Mouse (Mus musculus): ENCODE results near the gene Josd1. TPM values are rescaled to one million over a fixed set of nuclear protein-coding genes. Genes with fewer than 3 reads are reported as not detected.

Josd1 gene
- polyA plus RNA-seq, 1 experiment from 2014 or later = 19.8 TPM

GRCm38 (mm10) chr15:79691023-79691508 lies 3.3 kb upstream of the Josd1 start:
- ATAC-seq (ENCODE audit: extremely low read depth, insufficient number of reproducible peaks, low FRiP score, low TSS enrichment) = 0 out of 2 replicates have a peak, but pooled peaks have one; percentile 1
- peak overlapping the region; percentile 96 for H3K9ac ChIP-seq
- no peaks in the 10 kb centered on the region for H3K9me3 ChIP-seq
- peak overlapping the region; percentile 93 for H3K4me3 ChIP-seq
- peak overlapping the region; percentile 85 for H3K4me2 ChIP-seq
- H3K36me3 ChIP-seq = peaks cover 16% of the 10 kb centered on the region
- H3K27ac ChIP-seq (replicated peaks) = peak overlapping the region; percentile 86
- no peaks in the 10 kb centered on the region for H3K27me3 ChIP-seq (replicated peaks)
- H3K4me1 ChIP-seq = peaks cover 65% of the 10 kb centered on the region
- WGBS = under 1% methylated on average over 50 of the region's 53 CpGs

DNA sequence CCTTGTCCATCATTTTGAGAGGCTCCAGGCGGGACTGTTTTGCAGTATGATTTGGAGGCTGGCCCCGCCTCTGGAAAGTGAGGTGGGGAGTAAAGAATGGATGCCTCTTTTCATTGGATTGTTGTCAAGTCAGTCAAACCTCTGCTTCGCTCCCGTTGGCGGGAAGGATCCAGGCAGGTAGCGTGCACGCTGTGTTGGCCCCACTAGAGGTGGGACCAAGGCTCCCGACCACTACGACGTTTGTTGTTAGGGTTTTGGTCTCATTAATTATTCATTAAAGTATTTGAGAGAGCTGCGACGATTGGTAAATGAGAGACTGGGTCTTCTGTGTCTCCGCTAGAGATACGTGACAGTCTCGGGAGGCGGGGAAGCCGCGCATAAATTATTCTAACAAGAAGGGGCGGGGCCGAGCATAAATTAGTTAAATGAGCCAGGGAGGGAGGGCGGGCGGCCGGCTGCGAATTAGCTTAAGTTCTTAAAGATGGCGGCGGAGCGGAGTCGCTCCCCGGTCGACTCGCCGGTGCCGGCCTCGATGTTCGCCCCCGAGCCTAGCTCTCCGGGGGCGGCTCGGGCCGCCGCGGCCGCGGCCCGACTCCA lies 2.8 kb upstream of the Josd1 start, which contains the start of gene Gtpbp1:
Gene Gtpbp1 (plus strand): TSS at position 420 of the 597 bp plus-strand sequence.
- ATAC-seq (ENCODE audit: extremely low read depth, insufficient number of reproducible peaks, low FRiP score, low TSS enrichment) = peak; percentile 87
- under 1% methylated on average over 45 of the region's 45 CpGs for WGBS
- Histone ChIP-seq H3K9me3 (no peaks in the 10 kb centered on the region), H3K4me2 (peak within 1 kb of the TSS; percentile 85), H3K27ac (replicated peaks) (peak within 1 kb of the TSS; percentile 86), H3K4me3 (peak within 1 kb of the TSS; percentile 93), H3K36me3 (peaks cover 13% of the 10 kb centered on the region), H3K9ac (peak within 1 kb of the TSS; percentile 96), H3K27me3 (replicated peaks) (no peaks in the 10 kb centered on the region), H3K4me1 (peaks cover 67% of the 10 kb centered on the region)

DNA sequence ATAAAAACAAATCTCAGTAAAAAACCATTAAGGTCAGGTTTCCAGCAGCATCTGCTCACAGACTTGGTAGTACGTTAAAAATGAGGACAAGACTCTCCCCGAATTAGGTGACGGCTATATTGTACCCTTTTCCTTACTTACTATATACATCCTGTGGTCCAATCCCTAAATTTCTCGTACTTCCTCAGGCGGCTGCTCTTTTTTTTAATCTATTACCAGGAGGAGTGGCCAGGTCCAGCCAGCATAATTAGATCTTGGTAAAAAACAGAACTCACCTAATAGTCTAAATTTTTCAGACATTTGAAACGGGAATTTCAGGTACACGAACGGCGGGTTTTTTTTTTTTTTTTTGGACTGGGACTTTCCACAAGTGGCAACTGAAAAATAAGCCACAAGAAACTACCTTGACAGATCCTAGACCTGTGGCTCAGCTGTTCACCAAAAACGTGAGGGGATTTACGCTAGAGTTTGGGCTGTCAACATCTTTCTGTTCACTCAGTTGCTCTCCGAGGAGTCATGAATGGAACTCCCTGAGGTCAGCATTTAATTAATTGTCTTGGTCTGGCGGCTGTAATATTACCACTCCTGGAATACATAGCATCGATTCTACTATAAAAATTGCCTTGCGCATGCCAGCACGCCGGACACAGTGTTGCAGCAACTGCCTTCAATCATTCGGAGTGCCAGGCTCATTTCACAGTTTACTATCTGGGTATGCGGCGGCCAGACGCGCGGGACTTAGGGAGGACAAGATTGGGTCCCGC lies 2.1 kb upstream of the Josd1 start:
- peaks cover 6% of the 10 kb centered on the region for H3K36me3 ChIP-seq
- H3K9ac ChIP-seq = peak overlapping the region; percentile 66
- WGBS = 15% methylated on average over 24 of the region's 24 CpGs
- peaks cover 67% of the 10 kb centered on the region for H3K4me1 ChIP-seq
- ATAC-seq (ENCODE audit: extremely low read depth, insufficient number of reproducible peaks, low FRiP score, low TSS enrichment) = no peak
- H3K27me3 ChIP-seq (replicated peaks) = no peaks in the 10 kb centered on the region
- peak overlapping the region; percentile 93 for H3K4me3 ChIP-seq
- H3K27ac ChIP-seq (replicated peaks) = peak overlapping the region; percentile 77
- H3K4me2 ChIP-seq = peak overlapping the region; percentile 85
- H3K9me3 ChIP-seq = no peaks in the 10 kb centered on the region

DNA sequence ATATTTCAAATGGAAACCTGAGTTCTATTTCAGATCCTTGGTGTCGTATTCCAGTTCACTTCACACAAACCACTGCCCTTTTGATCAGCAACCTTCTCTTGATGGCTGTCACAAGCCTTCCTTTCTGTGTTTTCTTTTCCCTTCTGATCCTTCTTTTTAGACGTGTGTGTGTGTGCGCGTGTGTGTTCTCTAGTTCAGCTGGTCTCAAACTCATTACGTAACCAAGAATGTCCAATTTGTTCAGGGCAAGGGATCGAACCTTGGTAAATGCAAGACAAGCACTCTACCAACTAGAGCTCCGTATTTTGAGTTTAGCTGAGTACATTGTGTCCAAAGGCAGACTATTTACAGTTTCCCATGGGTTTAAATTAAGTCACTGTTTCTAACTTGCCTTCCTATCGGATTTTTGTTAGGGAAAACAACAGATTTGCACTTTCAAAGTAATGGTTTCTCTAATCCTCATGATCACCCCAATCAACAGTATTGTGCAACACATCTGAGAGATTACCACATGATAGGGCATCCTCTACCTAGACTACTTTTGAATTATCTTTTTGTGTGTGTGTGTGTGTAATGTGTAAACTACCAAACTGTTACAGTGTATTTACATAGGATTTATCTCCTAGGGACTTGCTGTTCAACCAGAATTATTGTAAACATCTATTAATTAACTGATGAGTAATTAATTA lies 693 bp upstream of the Josd1 start:
- H3K4me2 ChIP-seq = peak overlapping the region; percentile 95
- peaks cover 67% of the 10 kb centered on the region for H3K4me1 ChIP-seq
- H3K4me3 ChIP-seq = peak overlapping the region; percentile 83
- 6% methylated on average over 8 of the region's 8 CpGs for WGBS
- H3K27ac ChIP-seq (replicated peaks) = peak overlapping the region; percentile 95
- H3K9me3 ChIP-seq = no peaks in the 10 kb centered on the region
- peak overlapping the region; percentile 98 for H3K9ac ChIP-seq
- no peaks in the 10 kb centered on the region for H3K36me3 ChIP-seq
- no peak for ATAC-seq (ENCODE audit: extremely low read depth, insufficient number of reproducible peaks, low FRiP score, low TSS enrichment)
- H3K27me3 ChIP-seq (replicated peaks) = no peaks in the 10 kb centered on the region

- Histone ChIP-seq H3K27me3 (replicated peaks) (no peaks in the 10 kb centered on the region), H3K4me2 (peak overlapping the region; percentile 95), H3K27ac (replicated peaks) (peak overlapping the region; percentile 95), H3K4me1 (peaks cover 67% of the 10 kb centered on the region), H3K9ac (peak overlapping the region; percentile 98), H3K9me3 (no peaks in the 10 kb centered on the region), H3K4me3 (peak overlapping the region; percentile 83), H3K36me3 (no peaks in the 10 kb centered on the region)
- ATAC-seq (ENCODE audit: extremely low read depth, insufficient number of reproducible peaks, low FRiP score, low TSS enrichment) = no peak
- under 1% methylated on average over 33 of the region's 33 CpGs for WGBS
Observed at GRCm38 (mm10) chr15:79687175-79687574, 544 bp downstream of the Josd1 start.

DNA sequence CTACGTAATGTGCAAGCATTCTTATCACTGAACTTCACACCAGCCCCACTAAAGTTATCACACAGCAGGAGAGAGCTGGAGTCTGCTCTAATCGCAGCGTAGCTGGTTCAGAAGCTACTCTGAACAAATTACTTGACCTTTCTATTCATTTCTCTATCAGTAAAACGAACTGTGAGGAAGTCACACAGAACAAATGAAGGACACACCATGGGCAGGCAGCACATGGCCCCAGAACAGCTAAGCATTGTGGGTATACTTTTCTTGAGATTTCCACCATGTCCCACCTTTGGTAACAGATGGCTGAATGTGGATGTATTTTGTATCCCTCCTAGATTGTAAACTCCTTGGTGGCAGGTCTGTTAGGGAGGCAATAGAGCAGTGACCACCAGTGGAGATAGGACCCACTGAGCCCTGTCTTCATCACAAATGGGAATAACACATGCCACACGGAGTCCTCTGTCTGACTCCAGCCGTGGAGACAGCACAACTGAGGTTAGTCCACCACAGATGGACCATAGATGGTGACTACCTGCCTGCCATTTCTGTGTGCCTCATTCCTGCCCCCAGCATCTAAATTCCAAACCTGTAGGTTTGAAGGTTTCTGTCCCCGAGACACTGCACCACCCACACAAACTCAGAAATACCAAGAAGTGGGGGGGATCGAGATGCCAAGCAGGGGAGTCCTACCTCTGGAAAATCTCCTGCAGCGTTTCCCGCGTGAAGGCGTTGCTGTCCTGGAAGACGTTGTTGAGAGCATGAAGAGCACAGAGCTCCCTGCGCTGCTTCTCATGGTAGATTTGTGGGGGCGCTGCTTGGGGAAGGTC lies 1.5 kb downstream of the Josd1 start:
- Histone ChIP-seq H3K27ac (replicated peaks) (peak overlapping the region; percentile 95), H3K36me3 (no peaks in the 10 kb centered on the region), H3K9ac (peak overlapping the region; percentile 98), H3K27me3 (replicated peaks) (no peaks in the 10 kb centered on the region), H3K4me3 (peak overlapping the region; percentile 83), H3K4me2 (peak overlapping the region; percentile 95), H3K9me3 (no peaks in the 10 kb centered on the region), H3K4me1 (peaks cover 68% of the 10 kb centered on the region)
- WGBS = 4% methylated on average over 15 of the region's 15 CpGs
- no peak for ATAC-seq (ENCODE audit: extremely low read depth, insufficient number of reproducible peaks, low FRiP score, low TSS enrichment)

GRCm38 (mm10) chr15:79685141-79685641 lies 2.5 kb downstream of the Josd1 start:
- WGBS = 30% methylated on average over 6 of the region's 6 CpGs
- ATAC-seq (ENCODE audit: extremely low read depth, insufficient number of reproducible peaks, low FRiP score, low TSS enrichment) = no peak
- Histone ChIP-seq H3K27me3 (replicated peaks) (no peaks in the 10 kb centered on the region), H3K9me3 (no peaks in the 10 kb centered on the region), H3K9ac (peak overlapping the region; percentile 98), H3K4me1 (peaks cover 77% of the 10 kb centered on the region), H3K27ac (replicated peaks) (peak overlapping the region; percentile 95), H3K36me3 (0 out of 2 replicates have a peak, but pooled peaks cover 2% of the 10 kb centered on the region), H3K4me2 (peak overlapping the region; percentile 95), H3K4me3 (peak overlapping the region; percentile 83)

DNA sequence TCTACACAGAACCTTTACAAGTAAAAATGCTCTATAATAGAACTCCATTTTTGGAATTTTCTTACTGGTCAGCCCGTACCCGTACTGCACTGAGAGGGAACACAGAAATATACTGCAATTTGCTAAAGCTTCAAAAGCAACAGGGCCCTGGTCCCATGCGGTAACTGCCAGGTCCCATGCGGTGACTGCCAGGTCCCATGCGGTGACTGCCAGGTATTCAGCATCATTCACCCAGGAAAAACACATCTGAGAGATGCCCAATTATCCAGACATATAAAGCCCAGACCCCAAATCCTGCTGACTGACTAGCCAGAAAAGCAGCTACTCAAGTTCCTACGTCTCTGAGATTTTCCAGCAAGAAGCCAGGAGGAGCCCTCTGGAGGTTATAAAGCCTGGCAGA lies 3.1 kb downstream of the Josd1 start:
- WGBS = 72% methylated on average over 6 of the region's 6 CpGs
- Histone ChIP-seq H3K27ac (replicated peaks) (peak overlapping the region; percentile 79), H3K36me3 (0 out of 2 replicates have a peak, but pooled peaks cover 4% of the 10 kb centered on the region), H3K4me1 (peaks cover 72% of the 10 kb centered on the region), H3K4me3 (peak overlapping the region; percentile 83), H3K27me3 (replicated peaks) (no peaks in the 10 kb centered on the region), H3K9me3 (no peaks in the 10 kb centered on the region), H3K4me2 (peak overlapping the region; percentile 95), H3K9ac (peak overlapping the region; percentile 98)
- ATAC-seq (ENCODE audit: extremely low read depth, insufficient number of reproducible peaks, low FRiP score, low TSS enrichment) = no peak

- ATAC-seq (ENCODE audit: extremely low read depth, insufficient number of reproducible peaks, low FRiP score, low TSS enrichment) = no peak
- WGBS = 35% methylated on average over 19 of the region's 19 CpGs
- no peaks in the 10 kb centered on the region for H3K9me3 ChIP-seq
- peak overlapping the region; percentile 83 for H3K4me3 ChIP-seq
- H3K27ac ChIP-seq (replicated peaks) = peak overlapping the region; percentile 79
- H3K36me3 ChIP-seq = peaks cover 10% of the 10 kb centered on the region; the same call in 1 of the 2 replicates
- peak overlapping the region; percentile 98 for H3K9ac ChIP-seq
- H3K4me2 ChIP-seq = peak overlapping the region; percentile 95
- no peaks in the 10 kb centered on the region for H3K27me3 ChIP-seq (replicated peaks)
- peaks cover 68% of the 10 kb centered on the region for H3K4me1 ChIP-seq
Observed at GRCm38 (mm10) chr15:79683707-79684465, 3.8 kb downstream of the Josd1 start.

DNA sequence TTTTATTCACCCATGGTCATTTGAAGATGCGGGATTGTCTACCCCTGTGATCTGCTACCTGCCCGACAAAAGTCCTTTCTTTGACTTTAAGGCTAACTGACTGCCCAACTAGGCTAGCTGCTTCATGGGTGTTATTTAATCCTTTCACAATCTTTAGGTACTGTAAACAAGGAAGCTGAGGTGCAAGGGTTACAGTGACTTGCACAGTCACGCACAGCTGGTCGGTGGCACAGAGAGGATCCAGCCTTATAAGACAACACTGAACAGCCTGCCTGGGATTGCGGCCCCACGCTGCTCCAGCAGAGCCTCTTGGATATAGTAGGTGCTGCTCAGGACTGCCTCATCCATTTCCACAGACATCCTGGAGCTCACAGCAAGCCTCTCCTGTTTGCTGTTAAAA lies 4.6 kb downstream of the Josd1 start:
- Histone ChIP-seq H3K36me3 (peaks cover 11% of the 10 kb centered on the region; the same call in 1 of the 2 replicates), H3K9ac (peak overlapping the region; percentile 98), H3K4me3 (peak overlapping the region; percentile 83), H3K4me1 (peaks cover 63% of the 10 kb centered on the region), H3K27me3 (replicated peaks) (no peaks in the 10 kb centered on the region), H3K27ac (replicated peaks) (peak overlapping the region; percentile 79), H3K4me2 (peak overlapping the region; percentile 95), H3K9me3 (no peaks in the 10 kb centered on the region)
- no peak for ATAC-seq (ENCODE audit: extremely low read depth, insufficient number of reproducible peaks, low FRiP score, low TSS enrichment)
- WGBS = 60% methylated on average over 6 of the region's 6 CpGs

Data from heart, embryonic 13.5 days (tissue).